Mouse (Mus musculus) erythroblast, embryonic 14.5 days (primary cell): ENCODE results near the gene Fam104a.

Experiments
- GATA1 ChIP-seq: IDR thresholded peaks from 2 replicates; pipeline ENCODE4 v1.6.1; 2012; ENCODE audit warnings: low read length, inconsistent platforms, mixed read lengths
- TAL1 ChIP-seq: IDR thresholded peaks from 3 replicates; pipeline ENCODE4 v1.6.1; 2012; ENCODE audit warnings: low read length, inconsistent platforms, mixed read lengths

DNA sequence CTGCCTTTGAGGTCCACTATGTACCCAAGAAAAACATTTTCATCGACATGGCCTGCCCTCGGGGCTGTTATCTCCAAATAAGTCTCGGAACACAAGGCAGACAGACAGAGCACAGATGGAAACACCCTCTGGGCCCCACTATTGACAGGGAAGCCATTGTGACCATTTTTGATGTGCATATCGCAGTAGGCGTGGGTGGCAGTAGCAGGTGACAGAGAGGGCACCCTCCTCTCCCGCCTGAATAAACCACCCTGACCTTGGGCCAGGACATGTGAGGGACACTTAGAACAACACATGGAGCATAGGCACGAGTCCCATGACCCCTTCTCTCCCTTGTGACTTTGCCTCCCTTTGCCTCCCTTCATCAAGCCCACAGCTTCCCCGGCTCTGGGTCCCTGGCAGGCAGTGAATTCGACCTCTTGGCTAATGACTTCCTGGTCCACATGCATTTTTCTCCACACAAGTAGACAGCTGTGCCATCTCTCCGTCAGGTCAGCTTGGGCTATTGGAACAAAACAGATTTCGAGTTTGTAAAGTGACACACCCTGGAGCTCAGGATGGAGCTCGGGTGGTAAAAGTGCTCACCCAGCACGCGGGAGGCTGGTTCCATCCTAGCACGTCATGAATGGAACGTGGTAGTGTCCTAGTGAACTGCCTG lies 33.9 kb upstream of the Fam104a start:
- no peak for TF ChIP-seq GATA1
- no peak for TF ChIP-seq TAL1
